Mouse (Mus musculus): ENCODE data around the gene Olfr155.

Gene Olfr155

DNA sequence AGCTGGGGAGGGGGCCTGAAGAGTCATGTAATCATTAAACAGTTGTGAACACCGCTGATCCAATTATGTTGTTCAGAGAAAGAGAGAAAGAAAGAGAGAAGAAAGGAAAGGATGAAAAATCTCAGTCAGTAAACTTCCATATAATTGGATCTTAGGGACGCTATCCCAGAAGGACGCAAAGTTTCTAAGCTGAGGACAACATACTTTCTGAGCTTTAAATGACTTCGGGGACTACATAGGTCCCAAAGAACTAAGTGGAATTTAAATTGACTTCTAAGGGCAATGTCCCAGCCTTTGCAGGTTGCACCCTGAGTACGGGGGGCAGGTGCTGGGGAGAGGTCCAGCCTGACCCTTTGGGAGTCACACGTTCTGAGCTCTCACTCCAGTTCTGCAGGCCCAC, at the start of gene Olfr155:
Gene Olfr155, plus strand, starts transcription at position 301 of the 400 bp plus-strand sequence.
- no peak for DNase-seq (ENCODE audit: low spot score)

- DNase-seq (ENCODE audit: low spot score): peak; percentile 35
These were observed 28.3 kb upstream of the Olfr155 start for GRCm38 (mm10) chr4:43822896-43823550.

DNA sequence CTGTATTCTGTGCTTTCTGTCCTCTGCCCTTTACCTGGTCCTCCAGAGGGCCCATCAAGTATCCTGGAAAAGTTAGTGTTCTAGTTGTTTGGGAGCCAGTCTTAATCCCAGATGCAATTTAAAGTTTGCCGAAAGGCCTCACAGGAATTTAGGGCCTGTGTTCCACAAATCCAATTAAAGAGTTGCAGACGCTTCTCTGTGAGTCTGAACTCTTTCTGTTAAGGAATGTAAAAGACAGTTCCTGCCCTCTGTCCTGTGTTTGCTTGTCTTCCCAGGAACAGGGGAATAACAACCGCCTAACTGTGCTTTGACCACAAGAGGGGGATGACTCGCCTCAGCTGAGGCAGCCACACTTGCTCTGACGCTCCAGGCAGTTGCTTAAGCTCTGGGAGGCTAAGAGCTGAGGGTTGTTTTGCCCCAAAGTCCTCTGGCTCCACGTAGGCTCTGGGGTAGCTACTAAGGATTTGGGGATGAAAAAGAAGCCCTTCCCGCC, 27.5 kb upstream of the Olfr155 start, which contains the start of gene Olfr156:
Gene Olfr156, minus strand, starts transcription at position 51 of the 493 bp plus-strand sequence.
- no peak for DNase-seq (ENCODE audit: low spot score)

DNA sequence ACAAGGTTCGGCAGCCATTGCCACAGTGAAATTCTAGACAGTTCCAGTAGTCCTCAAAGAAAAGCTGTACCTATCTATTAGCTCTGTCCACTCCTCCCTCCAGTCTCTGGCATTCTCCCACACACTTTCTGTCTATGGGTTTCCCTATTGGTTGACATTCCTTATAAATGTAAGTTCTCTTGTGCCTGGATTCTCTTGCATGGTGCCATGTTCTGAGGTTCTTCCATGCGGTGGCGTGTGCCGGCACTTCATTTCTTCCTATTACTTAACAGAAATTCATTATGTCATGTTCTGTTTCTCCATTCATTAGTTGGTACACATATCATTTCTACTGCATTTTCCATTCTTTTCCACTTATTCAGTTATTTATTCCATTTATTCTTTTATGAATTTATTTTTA, 22.6 kb upstream of the Olfr155 start:
- DNase-seq (ENCODE audit: low spot score): no peak

GRCm38 (mm10) chr4:43832031-43832430, 19.3 kb upstream of the Olfr155 start:
- no peak for DNase-seq (ENCODE audit: low spot score)

GRCm38 (mm10) chr4:43833752-43834151, 17.6 kb upstream of the Olfr155 start:
- DNase-seq (ENCODE audit: low spot score): no peak

- DNase-seq (ENCODE audit: low spot score): peak; percentile 20
These were observed 16.6 kb upstream of the Olfr155 start for GRCm38 (mm10) chr4:43834749-43835148.

DNA sequence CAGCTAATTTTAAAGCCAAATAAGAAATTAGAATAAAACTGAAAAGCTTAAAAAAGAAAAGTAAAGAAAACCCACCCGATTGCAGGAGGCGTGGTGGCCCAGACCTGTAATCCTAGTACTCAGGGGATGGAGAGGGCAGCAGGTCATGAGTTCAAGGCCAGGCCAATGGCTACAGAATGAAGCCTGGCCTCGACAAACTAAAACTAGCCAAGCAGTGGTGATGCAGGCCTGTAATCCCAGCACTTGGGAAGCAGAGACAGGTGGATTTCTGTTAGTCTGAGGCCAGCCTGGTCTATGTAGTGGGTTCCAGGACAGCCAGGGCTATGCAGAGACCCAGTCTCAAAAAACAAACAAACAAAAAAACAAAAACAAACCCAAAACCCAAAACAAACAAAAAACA, 13.0 kb upstream of the Olfr155 start:
- DNase-seq (ENCODE audit: low spot score): no peak

DNA sequence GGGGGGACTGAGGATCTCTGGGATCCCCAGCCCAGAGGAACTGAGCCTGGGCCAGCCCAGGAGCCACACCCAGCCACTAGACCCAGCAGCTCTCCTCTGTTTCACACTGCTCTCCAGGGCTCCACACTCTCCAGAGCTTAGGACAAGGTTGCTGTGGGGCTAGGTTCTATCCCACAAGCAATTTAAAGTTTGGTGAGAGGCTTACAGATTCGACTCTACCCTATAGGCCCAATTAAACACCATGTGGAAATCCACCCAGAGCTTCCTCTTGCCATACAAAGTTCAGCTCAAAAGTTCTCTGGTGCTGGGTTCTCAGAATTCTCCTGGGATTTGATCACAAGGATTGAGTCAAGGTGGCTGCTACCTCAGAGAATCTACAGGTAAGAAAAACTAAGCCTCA, 11.3 kb upstream of the Olfr155 start, which contains the start of gene Olfr157:
Gene Olfr157, minus strand, starts transcription at position 101 of the 400 bp plus-strand sequence.
- DNase-seq (ENCODE audit: low spot score): no peak

DNA sequence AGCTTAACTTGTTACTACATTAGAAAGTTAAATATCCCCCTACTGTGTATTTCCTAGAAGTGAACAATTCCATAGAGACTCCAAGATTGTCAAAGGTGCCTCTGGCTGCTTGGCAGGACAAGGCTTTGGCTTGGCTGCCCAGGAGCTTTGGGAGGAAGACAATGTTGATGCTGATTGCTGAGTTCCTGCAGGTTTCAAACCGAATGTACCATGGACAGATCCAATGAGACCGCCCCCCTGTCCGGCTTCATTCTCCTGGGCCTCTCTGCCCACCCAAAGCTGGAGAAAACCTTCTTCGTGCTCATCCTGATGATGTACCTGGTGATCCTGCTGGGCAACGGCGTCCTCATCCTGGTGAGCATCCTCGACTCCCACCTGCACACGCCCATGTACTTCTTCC, 2.7 kb downstream of the Olfr155 start:
- no peak for DNase-seq (ENCODE audit: low spot score)

DNA sequence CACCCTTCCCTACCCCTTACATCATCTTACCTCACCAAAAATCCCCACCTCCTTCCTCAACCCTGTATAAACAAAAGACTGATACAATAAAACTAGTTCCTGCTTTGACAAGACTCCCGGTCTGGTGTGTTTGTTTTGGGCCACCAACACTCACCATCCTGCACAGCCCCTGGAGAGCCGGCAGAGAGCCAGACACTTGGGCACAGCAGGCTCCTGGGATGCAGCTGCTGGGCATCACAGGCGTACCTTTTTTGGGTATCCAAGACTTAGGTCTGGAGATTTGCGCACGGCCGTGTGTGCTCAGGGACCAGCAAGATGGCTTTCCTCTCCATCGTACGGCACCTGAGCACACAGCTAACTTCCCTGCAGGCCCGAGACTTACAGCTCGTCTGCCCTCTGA, 8.5 kb downstream of the Olfr155 start:
- DNase-seq (ENCODE audit: low spot score): no peak

DNA sequence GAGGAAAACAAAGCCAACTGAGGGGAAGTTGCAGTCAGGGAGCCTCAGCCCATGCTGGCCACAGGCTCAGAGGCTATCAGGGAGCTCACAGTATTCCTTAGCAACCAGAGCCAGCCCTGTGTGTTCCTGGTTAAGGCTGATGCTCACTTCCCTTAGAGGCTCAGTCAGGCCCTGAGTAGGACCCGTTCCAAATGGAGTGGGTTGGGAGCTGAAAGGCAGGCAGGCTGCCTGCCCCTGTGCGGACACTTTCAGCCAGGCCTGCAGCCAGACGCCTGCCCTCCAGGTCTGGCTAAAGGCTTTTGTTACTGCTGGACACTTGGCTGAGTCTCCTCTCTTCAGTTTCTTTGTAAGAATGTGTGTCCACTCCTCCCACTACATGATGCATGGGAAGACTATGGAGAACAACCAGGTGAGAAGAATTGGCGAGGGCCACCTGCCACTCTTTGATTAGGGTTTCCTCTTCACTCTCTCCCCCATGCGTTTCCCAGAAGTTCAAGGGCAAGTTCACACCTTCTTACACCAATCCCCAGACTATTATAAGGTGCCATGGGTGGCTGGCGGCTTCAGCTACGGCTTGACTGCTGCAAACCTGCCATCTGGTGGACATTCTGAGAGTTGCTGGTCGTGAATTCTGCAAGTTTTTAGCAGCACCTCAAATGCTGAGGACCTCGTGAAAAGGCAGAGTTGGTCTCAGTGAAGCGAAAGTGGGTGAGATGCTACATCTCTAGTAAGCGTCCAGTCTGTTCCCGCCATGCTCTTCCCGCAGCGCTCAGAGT, 9.6 kb downstream of the Olfr155 start:
- DNase-seq (ENCODE audit: low spot score): peak; percentile 48

- DNase-seq (ENCODE audit: low spot score): no peak
These were observed 11.9 kb downstream of the Olfr155 start for GRCm38 (mm10) chr4:43863298-43863697.

DNA sequence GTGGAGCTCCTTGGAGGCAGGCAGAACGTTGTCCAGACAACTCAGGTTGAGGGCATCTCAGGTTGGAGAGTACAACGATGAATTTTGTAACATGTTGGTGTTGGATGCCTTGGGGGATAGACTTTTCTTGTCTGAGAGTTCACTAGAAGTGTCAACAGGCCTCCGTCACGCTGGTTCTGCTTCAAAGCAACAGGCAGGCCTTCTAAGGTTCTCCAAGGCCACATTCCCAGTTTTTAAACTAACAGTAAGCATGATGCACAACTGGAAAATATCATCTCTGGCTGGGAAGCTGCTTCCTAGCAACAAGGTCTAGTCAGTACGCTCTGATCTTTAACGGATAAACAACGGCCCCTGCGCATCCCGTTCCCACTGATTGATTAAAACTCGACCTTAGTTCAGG, 18.5 kb downstream of the Olfr155 start:
- no peak for DNase-seq (ENCODE audit: low spot score)

GRCm38 (mm10) chr4:43874501-43874900, 23.1 kb downstream of the Olfr155 start:
- no peak for DNase-seq (ENCODE audit: low spot score)

GRCm38 (mm10) chr4:43875160-43875918, 24.0 kb downstream of the Olfr155 start, which contains the start of gene Reck:
Gene Reck (plus strand): TSS chr4:43875530.
- DNase-seq (ENCODE audit: low spot score): peak; percentile 52

- DNase-seq (ENCODE audit: low spot score): no peak
These were observed 24.6 kb downstream of the Olfr155 start for GRCm38 (mm10) chr4:43875919-43876411.

DNA sequence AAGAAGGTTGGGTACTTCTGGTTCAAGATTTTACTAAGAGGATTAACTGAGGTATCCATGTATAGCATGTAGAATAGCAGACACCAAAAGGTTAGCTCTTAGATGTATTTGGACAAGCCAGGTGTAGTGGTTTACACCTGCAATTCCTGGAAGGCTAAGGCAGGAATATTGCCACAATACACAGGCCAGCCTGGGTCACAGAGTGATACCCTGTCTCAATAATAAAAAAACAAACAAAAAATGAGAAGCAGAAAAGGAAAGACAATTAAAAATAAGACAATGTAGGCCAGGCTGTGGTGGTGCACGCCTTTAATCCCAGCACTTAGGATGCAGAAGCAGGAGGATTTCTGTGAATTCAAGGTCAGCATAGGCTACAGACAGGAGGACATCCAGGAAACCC, 25.9 kb downstream of the Olfr155 start:
- DNase-seq (ENCODE audit: low spot score): no peak

DNA sequence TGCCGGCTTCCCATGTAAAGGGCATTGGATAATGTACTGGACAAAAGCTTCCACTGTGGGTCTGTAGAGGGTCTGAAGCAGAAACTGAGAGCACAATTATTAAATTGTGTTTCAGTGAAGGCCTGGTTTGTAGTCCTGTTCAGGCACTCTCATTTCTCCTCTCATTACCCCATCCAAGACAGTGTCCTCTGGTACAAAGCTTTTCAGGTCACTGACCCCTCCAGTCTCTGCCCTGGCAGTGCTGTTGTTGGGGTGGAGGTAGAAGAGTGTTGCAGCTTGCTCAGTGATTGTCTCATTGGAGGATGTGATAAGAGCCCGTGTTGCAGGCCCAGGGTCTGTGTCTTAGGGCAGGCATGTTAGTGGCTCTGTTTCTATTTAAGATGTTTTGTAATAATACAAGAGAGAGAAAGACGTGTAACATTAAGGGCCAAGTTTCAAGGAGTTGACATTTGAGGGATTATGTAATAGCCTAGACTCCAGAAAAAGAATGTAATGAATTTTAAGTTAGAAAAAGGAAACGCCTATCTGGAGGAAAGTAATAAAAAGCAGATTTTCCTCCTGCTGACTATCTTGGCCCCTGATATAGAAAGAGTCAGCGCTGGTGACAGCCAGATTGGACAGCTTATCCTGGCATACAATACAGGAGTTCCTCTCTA, 26.9 kb downstream of the Olfr155 start:
- DNase-seq (ENCODE audit: low spot score): no peak

DNA sequence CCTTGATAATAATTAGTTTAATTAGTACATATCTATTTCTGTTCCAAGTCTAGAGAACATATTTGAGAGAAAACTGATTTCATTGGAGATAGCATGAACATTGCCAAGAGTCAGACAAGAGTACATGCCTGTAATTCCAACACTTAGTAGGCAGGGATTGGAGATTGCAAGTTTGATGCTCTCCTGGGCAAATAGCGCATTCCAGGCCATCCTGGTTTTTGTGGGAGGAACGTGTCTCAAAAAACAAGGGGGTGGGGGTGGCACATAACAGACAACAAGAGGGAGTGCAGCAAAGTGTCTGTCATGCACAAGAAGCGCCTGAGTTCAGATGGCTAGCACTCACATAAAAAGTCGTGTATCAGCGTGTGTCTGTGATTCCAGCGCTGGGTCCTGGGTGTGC, 28.2 kb downstream of the Olfr155 start:
- no peak for DNase-seq (ENCODE audit: low spot score)

GRCm38 (mm10) chr4:43884196-43884595, 32.8 kb downstream of the Olfr155 start:
- no peak for DNase-seq (ENCODE audit: low spot score)

- no peak for DNase-seq (ENCODE audit: low spot score)
These were observed 39.9 kb downstream of the Olfr155 start for GRCm38 (mm10) chr4:43891247-43891646.

Data from T-cell, adult 2 months (primary cell).